Mouse (Mus musculus) C2C12 (cell line): ENCODE measurements at regions not wholly inside any gene's neighbourhood (a gene's known extent, or its start where the extent isn't known, plus 50 kb on each side); places are given as distances from the start of the nearest gene placed in this dataset.

Experiments
- CEBPB ChIP-seq: IDR thresholded peaks from one replicate; pipeline ENCODE4 v1.6.1; 2011; ENCODE audit warnings: low read depth, mild to moderate bottlenecking, control low read depth, moderate library complexity
- CTCF ChIP-seq: IDR thresholded peaks from one replicate; pipeline ENCODE4 v1.5.1; 2011; ENCODE audit not compliant: control insufficient read depth, insufficient read depth, insufficient read length
- FOSL1 ChIP-seq: IDR thresholded peaks from one replicate; pipeline ENCODE4 v1.8.0; 2011; ENCODE audit warnings: mild to moderate bottlenecking, low read length; ENCODE audit not compliant: poor library complexity, insufficient read depth, severe bottlenecking
- MAX ChIP-seq: IDR thresholded peaks from one replicate; pipeline ENCODE4 v1.6.1; 2011; ENCODE audit warnings: mild to moderate bottlenecking, control low read depth
- MYOD1 ChIP-seq: IDR thresholded peaks from one replicate; pipeline ENCODE4 v1.6.1; 2011; ENCODE audit warnings: low read depth; ENCODE audit not compliant: control insufficient read depth, insufficient read length
- MYOG ChIP-seq: IDR thresholded peaks from one replicate; pipeline ENCODE4 v1.6.1; 2011; ENCODE audit not compliant: control insufficient read depth, insufficient read length; ENCODE audit errors: extremely low read depth
- USF1 ChIP-seq: IDR thresholded peaks from one replicate; pipeline ENCODE4 v1.6.1; 2011; ENCODE audit warnings: low read depth, mild to moderate bottlenecking, control low read depth, moderate library complexity

GRCm38 (mm10) chr4:9122639-9123286, 883.9 kb upstream of the Car8 start:
- TF ChIP-seq MAX (no peak), CTCF (no peak), CEBPB (no peak), FOSL1 (no peak), USF1 (no peak), MYOG (no peak), MYOD1 (no peak)
